Mouse (Mus musculus): ENCODE measurements around the gene B4galt2. TPM values are rescaled to one million over a fixed set of nuclear protein-coding genes. Genes with fewer than 3 reads are reported as not detected.
A peak's percentile ranks its signal among the peaks of the same experiment; 100 is the strongest.

Gene B4galt2
- total and polyA plus RNA-seq, 3 experiments, result 0.08 to 0.19 TPM; not detected in 1

- no peak for TF ChIP-seq CHD1 (IDR thresholded peaks at IDR 0.05; ENCODE audit: low read depth, low read length)
- TF ChIP-seq ZNF384 (IDR thresholded peaks at IDR 0.05; ENCODE audit: low read depth, low read length), result no peak
- TF ChIP-seq EP300 (IDR thresholded peaks at IDR 0.05; ENCODE audit: low read depth in 1 of 2, low read length in 2 of 2), result peak; percentile 94 to 99
- no peak; the same call in 1 of the 2 replicates for TF ChIP-seq KAT2A (conservative IDR thresholded peaks at IDR 0.05; ENCODE audit: low read depth, low read length)
- peak; percentile 100 for TF ChIP-seq TCF12 (IDR thresholded peaks at IDR 0.05; ENCODE audit: low read depth, low read length)
- TF ChIP-seq TAL1 (IDR thresholded peaks at IDR 0.05; ENCODE audit: low read length), result peak; percentile 95
- TF ChIP-seq NELFE (IDR thresholded peaks at IDR 0.05; ENCODE audit: low read depth, low read length), result no peak
- TF ChIP-seq POLR2AphosphoS5 (IDR thresholded peaks at IDR 0.05; ENCODE audit: borderline replicate concordance, low read depth, low read length), result no peak
- peak; percentile 33; the same call in 1 of the 2 replicates for TF ChIP-seq MEF2A (IDR thresholded peaks at IDR 0.05; ENCODE audit: extremely low read depth, insufficient replicate concordance, low read depth, low read length, poor library complexity, severe bottlenecking)
- no peak for TF ChIP-seq TBP (IDR thresholded peaks at IDR 0.05; ENCODE audit: low read depth, low read length)
- TF ChIP-seq UBTF (IDR thresholded peaks at IDR 0.05; ENCODE audit: borderline replicate concordance, insufficient read depth, low read depth, low read length), result no peak
- TF ChIP-seq CTCF (IDR thresholded peaks at IDR 0.05 in 2 of 3, conservative IDR thresholded peaks at IDR 0.05 in 1 of 3; ENCODE audit: control insufficient read depth in 1 of 3, insufficient read depth in 1 of 3, low read depth in 2 of 3, low read length in 3 of 3, poor library complexity in 1 of 3, severe bottlenecking in 1 of 3), result no peak
- TF ChIP-seq MYC (IDR thresholded peaks at IDR 0.05; ENCODE audit: low read depth, low read length), result peak; percentile 61; the same call in 1 of the 2 replicates
- peak; percentile 87 for TF ChIP-seq MXI1 (IDR thresholded peaks at IDR 0.05; ENCODE audit: low read depth, low read length)
- no peak for TF ChIP-seq E2F4 (IDR thresholded peaks at IDR 0.05; ENCODE audit: borderline replicate concordance, low read depth, low read length)
- TF ChIP-seq RAD21 (IDR thresholded peaks at IDR 0.05; ENCODE audit: low read depth, low read length), result no peak
Measured at GRCm38 (mm10) chr4:117830124-117830551, 53.1 kb downstream of the B4galt2 start (continued).

GRCm38 (mm10) chr4:117829260-117830123, 53.8 kb downstream of the B4galt2 start:
- no peak overlapping the region for H3K4me3 ChIP-seq (ENCODE audit: control insufficient read depth in 1 of 2, insufficient read depth in 1 of 2, low read depth in 2 of 2, low read length in 2 of 2)
- no peaks in the 10 kb centered on the region for H3K9me3 ChIP-seq (replicated peaks; ENCODE audit: insufficient read depth, low read length)
- H3K79me2 ChIP-seq (ENCODE audit: control insufficient read depth, insufficient read depth, low read length, poor library complexity), result no peaks in the 10 kb centered on the region
- H3K36me3 ChIP-seq (ENCODE audit: control insufficient read depth in 1 of 2, insufficient read depth in 2 of 2, low read length in 2 of 2), result peaks cover 0 to 39% of the 10 kb centered on the region in 2 experiments; a peak in 2 of 4 replicates
- no peak overlapping the region for H3K9ac ChIP-seq (ENCODE audit: control insufficient read depth, low read depth, low read length, poor library complexity, severe bottlenecking)
- peaks cover 41 to 48% of the 10 kb centered on the region in 2 experiments for H3K4me1 ChIP-seq (ENCODE audit: control insufficient read depth in 1 of 2, insufficient read depth in 2 of 2, low read length in 2 of 2)
- peak overlapping the region; percentile 28; the same call in 1 of the 2 replicates for H3K27ac ChIP-seq (ENCODE audit: control insufficient read depth, low read depth, low read length)
- no peaks in the 10 kb centered on the region for H3K27me3 ChIP-seq (ENCODE audit: control insufficient read depth in 1 of 2, insufficient read depth in 2 of 2, low read length in 2 of 2)
- DNase-seq (ENCODE audit: low read depth, low spot score), result peak; percentile 81
- TF ChIP-seq TAL1 (IDR thresholded peaks at IDR 0.05; ENCODE audit: low read length) (peak; percentile 79), NELFE (IDR thresholded peaks at IDR 0.05; ENCODE audit: low read depth, low read length) (no peak), ZNF384 (IDR thresholded peaks at IDR 0.05; ENCODE audit: low read depth, low read length) (peak; percentile 32; the same call in 1 of the 2 replicates), NRF1 (IDR thresholded peaks at IDR 0.05; ENCODE audit: insufficient read depth, low read depth, low read length, poor library complexity, severe bottlenecking) (no peak), POLR2AphosphoS2 (IDR thresholded peaks at IDR 0.05; ENCODE audit: low read length) (no peak), POLR2A (IDR thresholded peaks at IDR 0.05; ENCODE audit: control insufficient read depth in 1 of 2, insufficient read depth in 1 of 2, low read depth in 1 of 2, low read length in 2 of 2, poor library complexity in 1 of 2) (no peak), GATA1 (IDR thresholded peaks at IDR 0.05; ENCODE audit: low read depth, low read length) (peak; percentile 64; the same call in 1 of the 2 replicates), POLR2AphosphoS5 (IDR thresholded peaks at IDR 0.05; ENCODE audit: borderline replicate concordance, low read depth, low read length) (no peak), MYC (IDR thresholded peaks at IDR 0.05; ENCODE audit: low read depth, low read length) (no peak), EP300 (IDR thresholded peaks at IDR 0.05; ENCODE audit: low read depth in 1 of 2, low read length in 2 of 2) (peak; percentile 62 to 79), ZKSCAN1 (IDR thresholded peaks at IDR 0.05; ENCODE audit: low read depth, low read length) (no peak), USF1 (IDR thresholded peaks at IDR 0.05; ENCODE audit: low read depth, low read length) (no peak), CHD2 (IDR thresholded peaks at IDR 0.05; ENCODE audit: low read length) (no peak), SMC3 (IDR thresholded peaks at IDR 0.05; ENCODE audit: low read depth, low read length) (peak; percentile 41), GABPA (IDR thresholded peaks at IDR 0.05; ENCODE audit: low read depth, low read length) (no peak), MAFK (IDR thresholded peaks at IDR 0.05; ENCODE audit: borderline replicate concordance, low read depth, low read length) (no peak; the same call in 1 of the 2 replicates), ETS1 (IDR thresholded peaks at IDR 0.05; ENCODE audit: low read depth, low read length) (peak; percentile 88), TBP (IDR thresholded peaks at IDR 0.05; ENCODE audit: low read depth, low read length) (no peak), E2F4 (IDR thresholded peaks at IDR 0.05; ENCODE audit: borderline replicate concordance, low read depth, low read length) (no peak), RCOR1 (IDR thresholded peaks at IDR 0.05; ENCODE audit: low read depth, low read length) (peak; percentile 87), CHD1 (IDR thresholded peaks at IDR 0.05; ENCODE audit: low read depth, low read length) (no peak), ZC3H11A (IDR thresholded peaks at IDR 0.05; ENCODE audit: low read depth, low read length) (no peak), USF2 (IDR thresholded peaks at IDR 0.05; ENCODE audit: borderline replicate concordance in 1 of 2, insufficient read depth in 1 of 2, low read depth in 1 of 2, low read length in 2 of 2) (no peak), KAT2A (conservative IDR thresholded peaks at IDR 0.05; ENCODE audit: low read depth, low read length) (no peak)
